Mouse (Mus musculus): Measurements from ENCODE around the gene Enah. TPM values are rescaled to one million over a fixed set of nuclear protein-coding genes. Genes with fewer than 3 reads are reported as not detected.

Gene Enah
- total RNA-seq (2021) = 100 to 1,000 TPM; 196 to 207 TPM

GRCm38 (mm10) chr1:182019926-182020801 is at the start of gene Enah:
Gene Enah (minus strand): TSS chr1:182019990.
- peak; percentile 77 for DNase-seq

GRCm38 (mm10) chr1:182068136-182068535 is 48.3 kb upstream of the Enah start:
- DNase-seq = no peak

GRCm38 (mm10) chr1:182066527-182067465 is 47.0 kb upstream of the Enah start:
- DNase-seq = no peak

GRCm38 (mm10) chr1:182063716-182064115 is 43.9 kb upstream of the Enah start:
- DNase-seq = no peak

- DNase-seq = no peak
Observed at GRCm38 (mm10) chr1:182062801-182063200, 43.0 kb upstream of the Enah start.

GRCm38 (mm10) chr1:182061203-182061602 is 41.4 kb upstream of the Enah start:
- no peak for DNase-seq

- no peak for DNase-seq
Observed at GRCm38 (mm10) chr1:182059806-182060205, 40.0 kb upstream of the Enah start.

GRCm38 (mm10) chr1:182057998-182058397 is 38.2 kb upstream of the Enah start:
- no peak for DNase-seq

- DNase-seq = no peak
Observed at GRCm38 (mm10) chr1:182055122-182055521, 35.3 kb upstream of the Enah start.

- no peak for DNase-seq
Observed at GRCm38 (mm10) chr1:182054651-182055050, 34.9 kb upstream of the Enah start.

GRCm38 (mm10) chr1:182052973-182053372 is 33.2 kb upstream of the Enah start:
- DNase-seq = no peak

- DNase-seq = no peak
Observed at GRCm38 (mm10) chr1:182052385-182052784, 32.6 kb upstream of the Enah start.

GRCm38 (mm10) chr1:182049813-182050212 is 30.0 kb upstream of the Enah start:
- no peak for DNase-seq

- DNase-seq = no peak
Observed at GRCm38 (mm10) chr1:182048101-182048500, 28.3 kb upstream of the Enah start.

- DNase-seq = no peak
Observed at GRCm38 (mm10) chr1:182047016-182047690, 27.4 kb upstream of the Enah start.

GRCm38 (mm10) chr1:182045208-182045607 is 25.4 kb upstream of the Enah start:
- DNase-seq = no peak

GRCm38 (mm10) chr1:182040538-182040937 is 20.7 kb upstream of the Enah start:
- DNase-seq = no peak

- DNase-seq = no peak
Observed at GRCm38 (mm10) chr1:182031757-182032156, 12.0 kb upstream of the Enah start.

- DNase-seq = no peak
Observed at GRCm38 (mm10) chr1:182031066-182031465, 11.3 kb upstream of the Enah start.

- no peak for DNase-seq
Observed at GRCm38 (mm10) chr1:182029989-182030649, 10.3 kb upstream of the Enah start.

- peak; percentile 63 for DNase-seq
Observed at GRCm38 (mm10) chr1:182028231-182029210, 8.7 kb upstream of the Enah start.
